Mouse (Mus musculus) thymus, postnatal 0 days (tissue): Measurements from ENCODE around the gene Iqcg. TPM values are rescaled to one million over a fixed set of nuclear protein-coding genes. Genes with fewer than 3 reads are reported as not detected.

Source experiments
- DNase-seq: peaks from one replicate; pipeline ENCODE4 v3.0.0-alpha.2; 2015; ENCODE audit warnings: low spot score
- polyA plus RNA-seq: library from polyadenylated mRNA; unstranded; fragments of >200 nt; fragmentation: Nextera tagmentation; extraction: Ambion mirVana; gene quantifications from 2 replicates; pipeline ENCODE4 v1.2.1, GENCODE M21; 2015

Gene Iqcg
- polyA plus RNA-seq, 1 experiment from 2014 or later = 1.6 TPM

DNA sequence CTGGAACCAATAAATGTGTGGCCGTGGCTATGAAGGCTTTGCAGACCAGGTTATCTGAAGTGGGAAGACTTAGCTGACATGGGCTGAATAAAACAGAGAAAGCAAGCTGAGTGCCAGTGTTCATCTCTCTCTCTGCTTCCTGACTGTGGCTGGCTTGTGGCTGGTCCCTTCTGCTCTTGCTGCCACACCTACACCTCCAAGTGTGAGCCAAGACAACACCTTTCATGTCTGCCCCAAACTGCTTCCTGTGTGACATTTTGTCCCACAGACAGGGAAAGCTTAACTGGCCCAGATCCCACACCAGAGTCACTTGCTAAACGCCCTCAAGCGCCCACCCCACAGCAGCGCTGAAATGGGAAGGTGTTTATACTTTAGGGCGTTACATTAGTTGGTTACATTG lies 2.9 kb downstream of the Iqcg start:
- no peak for DNase-seq

- no peak for DNase-seq
Measured at GRCm38 (mm10) chr16:33049809-33050208, 6.2 kb downstream of the Iqcg start.

- no peak for DNase-seq
Measured at GRCm38 (mm10) chr16:33048686-33049085, 7.3 kb downstream of the Iqcg start.

DNA sequence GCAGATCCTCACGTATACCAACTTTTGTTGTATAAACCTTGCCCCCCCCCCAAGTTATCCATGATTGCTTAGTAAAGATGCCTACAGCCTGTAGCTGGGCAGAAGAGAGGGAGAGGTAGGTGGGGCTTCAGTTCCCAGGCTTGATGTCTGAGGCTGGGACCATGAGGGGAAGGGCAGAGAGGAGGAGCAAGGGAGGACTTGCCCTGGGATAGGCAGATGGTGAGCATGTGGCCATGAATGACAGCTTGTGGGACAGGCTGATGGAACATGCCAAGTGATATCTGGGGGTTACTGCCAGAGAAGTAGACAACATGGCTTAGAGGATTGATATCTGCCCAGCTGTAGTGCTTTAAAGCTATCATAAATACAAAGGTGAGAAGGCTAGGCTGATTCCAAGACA lies 8.0 kb downstream of the Iqcg start:
- no peak for DNase-seq

- DNase-seq = peak; percentile 54
Measured at GRCm38 (mm10) chr16:33043268-33043667, 12.8 kb downstream of the Iqcg start.

DNA sequence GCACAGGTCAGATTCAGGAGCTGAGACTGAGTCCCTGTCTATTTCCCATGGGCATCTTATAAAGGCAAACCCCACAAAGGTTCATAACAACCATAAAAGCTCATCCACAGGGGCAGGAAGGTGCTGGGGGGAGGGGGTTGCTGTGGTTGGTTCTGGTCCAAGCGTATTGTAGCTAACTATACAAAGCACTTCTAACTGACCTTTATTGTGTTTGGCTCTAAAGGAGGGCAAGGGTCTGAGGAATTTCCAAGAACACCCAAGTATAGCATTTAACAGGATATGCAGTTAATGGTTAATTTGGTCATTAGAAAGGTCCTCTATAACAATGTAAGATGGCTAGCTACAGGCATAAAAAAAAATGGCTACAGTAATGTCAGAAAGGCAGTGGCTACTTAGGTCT lies 13.3 kb downstream of the Iqcg start:
- DNase-seq = no peak

DNA sequence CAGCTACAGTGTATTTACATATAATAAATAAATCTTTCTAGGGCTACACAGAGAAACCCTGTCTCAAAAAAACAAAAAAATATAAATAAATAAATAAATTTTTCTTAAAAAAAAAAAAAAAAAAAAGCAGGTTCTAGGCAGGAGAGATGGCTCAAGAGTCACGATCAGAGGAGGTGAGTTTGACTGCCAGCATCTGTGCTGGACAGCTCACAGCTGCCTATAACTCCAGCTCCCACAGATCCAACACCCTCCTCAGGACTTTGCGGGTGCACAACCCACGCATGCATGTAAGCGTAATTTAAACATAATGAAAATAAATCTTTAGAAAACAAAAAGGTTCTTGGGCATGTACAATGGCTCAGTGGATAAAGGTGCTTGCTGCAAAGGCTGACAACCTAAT lies 20.0 kb downstream of the Iqcg start:
- no peak for DNase-seq

DNA sequence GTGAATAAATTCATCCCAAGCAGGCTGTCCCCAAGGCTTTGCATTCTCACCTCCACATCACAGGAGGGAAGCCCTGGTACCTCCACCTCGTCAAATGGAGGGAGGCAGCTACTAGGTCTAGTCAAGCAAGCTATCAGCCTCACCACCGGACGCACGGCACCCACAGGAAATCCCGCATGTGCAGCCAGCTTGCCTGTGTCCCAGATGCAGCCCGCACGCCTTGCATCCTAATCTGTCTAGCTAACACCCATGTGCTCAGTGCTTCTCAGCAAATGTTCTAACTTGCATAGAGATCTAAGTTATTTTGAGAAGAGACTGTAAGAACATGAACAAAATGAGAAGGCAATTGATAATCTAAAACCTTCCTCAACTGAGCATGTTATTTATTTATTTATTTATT lies 29.7 kb downstream of the Iqcg start:
- peak; percentile 29 for DNase-seq

DNA sequence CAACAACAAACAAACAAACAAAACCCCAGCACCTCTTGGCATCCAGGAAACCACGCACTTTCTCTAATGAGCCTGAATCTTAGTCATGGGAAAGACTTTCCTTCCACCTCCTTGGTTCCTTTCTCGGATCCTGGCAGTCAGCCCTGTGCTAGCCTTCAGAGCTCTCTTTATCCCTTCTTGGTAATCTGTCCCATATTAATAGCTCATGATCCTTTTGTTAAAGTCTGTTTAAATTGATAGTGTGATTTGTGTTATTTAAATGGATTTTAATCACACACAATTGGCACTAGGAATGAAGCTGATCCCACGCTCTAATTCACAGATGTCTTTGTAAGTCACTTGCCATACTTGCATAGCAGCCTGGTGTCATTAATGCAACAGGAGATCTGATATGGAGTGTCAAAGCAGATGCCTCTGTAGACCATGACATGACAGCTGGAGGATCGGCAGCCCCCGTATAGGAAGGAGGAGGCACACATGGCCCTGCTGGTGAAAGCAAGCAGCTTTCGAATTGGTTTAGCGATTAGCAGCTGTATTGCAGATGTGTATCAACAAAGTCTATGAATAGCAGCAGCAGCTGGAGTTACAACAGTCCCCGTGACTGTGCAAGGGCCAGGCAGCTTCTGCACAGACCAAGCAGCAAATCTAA lies 31.4 kb downstream of the Iqcg start:
- peak; percentile 57 for DNase-seq

DNA sequence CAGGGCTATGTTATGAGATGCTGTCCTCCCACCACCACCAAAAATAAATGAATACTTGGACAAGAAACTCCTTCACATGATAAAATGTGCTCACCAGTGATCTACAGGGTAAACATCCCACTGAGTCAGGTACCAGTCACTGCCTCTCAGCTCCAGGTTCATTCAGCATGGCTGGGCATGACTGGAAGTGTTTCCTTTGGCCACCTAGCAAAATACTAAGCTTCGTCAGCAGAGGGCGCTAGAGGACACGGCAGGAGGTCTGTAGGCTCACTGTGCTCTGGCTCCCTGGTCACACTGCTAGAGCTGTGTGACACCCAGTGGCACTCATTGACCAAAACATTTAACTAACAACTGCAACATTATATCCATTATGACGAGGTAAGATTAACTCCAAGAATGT lies 32.3 kb downstream of the Iqcg start:
- DNase-seq = peak; percentile 83

DNA sequence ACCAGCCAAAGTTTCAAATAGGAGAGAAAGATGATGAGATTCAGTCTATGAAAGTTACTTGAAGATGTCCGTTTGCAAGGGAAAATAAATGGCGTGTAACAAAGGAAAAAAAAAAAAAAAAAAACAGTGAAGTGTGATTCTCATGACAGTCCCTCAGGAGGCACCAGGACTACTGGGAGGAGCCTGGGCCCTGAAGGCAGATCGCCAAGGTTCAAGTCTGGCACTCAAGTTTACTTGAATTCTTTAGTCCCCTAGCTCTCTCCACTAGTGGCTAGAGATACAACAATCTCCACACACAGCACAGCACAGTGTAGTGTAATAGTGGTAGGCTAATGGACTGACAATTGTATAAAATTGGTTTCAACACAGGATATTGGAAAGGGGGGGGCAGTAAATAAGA lies 34.6 kb downstream of the Iqcg start:
- no peak for DNase-seq

DNA sequence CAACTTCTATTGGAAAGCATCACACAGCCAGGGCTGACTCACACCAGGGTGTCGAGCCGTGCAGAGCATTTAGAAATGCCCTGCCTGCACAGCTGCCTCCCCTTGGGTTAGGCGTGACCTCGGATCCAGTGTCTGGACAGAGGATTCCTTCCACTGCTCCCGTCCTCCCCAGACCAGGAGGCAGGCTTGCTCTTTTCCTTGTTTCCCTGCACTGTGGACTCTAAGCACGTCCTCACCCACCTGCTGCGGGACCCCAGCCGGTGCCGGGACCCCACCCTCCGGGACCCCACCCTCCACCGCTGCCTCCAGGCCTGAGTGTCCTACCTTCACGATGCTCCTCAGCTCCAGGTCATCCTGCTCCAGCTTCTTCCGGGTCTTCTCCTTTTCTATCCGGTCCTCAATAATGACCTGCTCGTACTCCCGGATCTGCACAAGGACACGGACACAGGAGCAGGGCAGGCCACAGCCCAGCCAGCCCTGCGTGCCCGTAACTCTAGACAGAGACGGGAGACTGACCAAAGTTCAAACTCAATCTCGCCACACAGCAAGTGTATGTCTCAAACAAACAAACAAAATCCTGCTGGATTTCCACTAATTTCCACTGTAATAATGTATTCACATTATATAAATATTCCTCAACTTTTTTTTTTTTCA lies 36.8 kb downstream of the Iqcg start:
- no peak for DNase-seq

DNA sequence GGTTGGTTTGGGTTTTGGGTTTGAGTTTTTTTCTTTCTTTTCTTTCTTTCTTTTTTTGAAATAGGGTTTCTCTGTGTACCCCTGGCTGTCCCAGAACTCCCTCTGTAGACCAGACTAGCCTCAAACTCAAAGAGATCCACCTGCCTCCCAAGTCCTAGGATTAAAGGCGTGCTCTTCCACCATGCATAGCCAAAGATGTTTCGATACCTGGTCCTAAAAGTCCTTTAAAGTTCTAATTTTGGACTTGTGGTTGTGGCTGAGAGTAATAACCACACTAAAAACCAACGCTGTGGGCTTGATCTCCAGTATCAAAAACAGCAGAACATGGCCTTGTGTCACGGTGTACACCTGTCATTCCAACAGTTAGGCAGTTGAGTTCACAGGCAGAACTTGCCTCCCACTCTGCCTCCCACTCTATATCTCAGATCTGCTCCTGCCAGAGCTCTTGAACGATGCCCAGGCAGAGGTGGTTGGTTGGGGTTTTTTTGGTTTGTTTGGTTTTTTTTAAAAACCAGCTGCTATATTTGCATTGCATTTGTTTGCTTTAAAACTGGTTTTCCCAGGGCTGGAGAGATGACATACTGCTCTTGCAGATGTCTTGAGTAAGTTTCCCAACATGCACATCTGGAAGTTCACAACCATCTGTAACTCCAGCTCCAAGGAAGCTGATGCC lies 38.2 kb downstream of the Iqcg start:
- DNase-seq = peak; percentile 16

- no peak for DNase-seq
Measured at GRCm38 (mm10) chr16:33015986-33016385, 40.0 kb downstream of the Iqcg start.

DNA sequence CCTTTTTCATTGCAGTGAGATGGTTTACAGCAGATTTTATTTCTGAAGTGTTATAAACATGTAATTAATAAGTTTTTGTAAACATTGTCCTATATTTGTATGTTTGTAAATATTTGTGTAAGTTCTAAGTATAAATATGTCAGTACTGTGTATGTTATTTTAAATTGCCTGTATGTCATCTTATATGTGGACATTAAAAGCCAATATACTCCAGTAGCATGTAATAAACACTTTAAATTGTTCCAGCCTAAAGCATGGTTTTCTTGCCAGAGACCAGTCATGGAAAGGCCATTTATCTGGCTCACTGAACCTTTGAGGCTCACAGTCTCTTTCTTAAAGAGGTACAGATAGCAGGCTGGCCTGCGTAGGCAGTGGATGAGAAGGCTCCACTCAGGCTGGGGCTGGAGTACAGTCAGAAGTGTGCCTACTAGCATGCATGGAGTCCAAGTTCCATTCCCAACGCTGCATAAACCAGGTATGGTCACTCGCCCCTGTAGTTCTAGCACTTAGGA lies 40.6 kb downstream of the Iqcg start:
- DNase-seq = no peak

- DNase-seq = no peak
Measured at GRCm38 (mm10) chr16:33014921-33015320, 41.1 kb downstream of the Iqcg start.

- no peak for DNase-seq
Measured at GRCm38 (mm10) chr16:33013801-33014200, 42.2 kb downstream of the Iqcg start.

DNA sequence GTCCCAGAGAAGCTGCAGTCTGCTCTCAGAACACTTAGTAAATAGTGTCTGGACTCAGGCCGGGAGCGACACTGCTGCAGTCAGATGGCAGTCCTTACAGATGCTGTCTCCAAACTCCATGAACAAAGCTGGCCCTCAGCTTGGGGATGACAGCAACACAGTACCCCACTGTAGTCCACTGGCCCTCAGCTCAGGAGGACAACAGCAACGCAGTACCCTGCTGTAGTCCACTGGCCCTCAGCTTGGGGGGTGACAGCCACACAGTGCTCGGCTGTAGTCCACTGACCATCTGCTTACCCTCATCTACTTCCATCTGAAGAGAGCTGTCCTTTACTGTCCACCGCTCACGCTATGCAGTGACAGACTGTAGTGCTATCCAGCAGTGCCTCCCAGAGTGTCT lies 45.9 kb downstream of the Iqcg start:
- DNase-seq = no peak

DNA sequence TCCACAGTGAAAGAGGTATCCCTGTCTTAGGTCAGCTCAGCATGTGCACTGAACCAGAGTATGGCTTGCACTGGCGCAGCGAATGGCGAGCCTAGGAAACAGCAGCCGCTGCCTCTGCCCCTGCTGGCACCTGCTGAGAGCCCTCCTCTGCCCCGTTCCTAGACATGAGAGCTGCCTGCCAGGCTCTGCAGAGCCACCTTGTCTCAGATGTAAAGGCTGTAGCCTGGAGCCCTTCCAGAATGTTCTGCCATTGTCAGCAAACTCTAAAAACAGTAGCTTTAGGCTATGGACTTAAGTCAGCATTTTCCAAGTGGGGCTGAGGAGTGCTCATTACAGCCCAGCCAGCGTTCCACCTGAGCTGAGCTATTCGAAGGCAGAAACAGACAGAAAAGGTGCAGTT lies 48.6 kb downstream of the Iqcg start:
- DNase-seq = no peak

GRCm38 (mm10) chr16:33006888-33007287 lies 49.1 kb downstream of the Iqcg start:
- no peak for DNase-seq

GRCm38 (mm10) chr16:33005216-33005615 lies 50.8 kb downstream of the Iqcg start:
- DNase-seq = no peak

DNA sequence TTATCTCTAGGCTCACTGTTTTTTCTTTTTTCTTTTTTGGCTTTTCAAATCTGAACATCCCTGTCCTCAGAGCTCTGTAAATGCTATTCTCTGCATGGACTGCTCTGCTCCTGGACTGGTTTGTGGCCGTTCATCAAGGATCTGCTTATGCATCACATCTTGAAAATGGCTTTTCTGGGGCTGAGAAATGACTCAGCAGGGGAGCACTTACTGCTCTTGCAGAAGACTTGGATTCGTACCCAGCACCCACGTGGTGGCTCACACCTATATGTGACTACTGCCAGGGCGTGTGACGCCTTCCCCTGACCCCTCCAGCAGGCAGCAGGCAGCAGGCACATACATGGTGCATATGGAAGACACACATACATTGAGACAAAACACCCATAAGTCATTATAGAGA lies 63.9 kb downstream of the Iqcg start:
- no peak for DNase-seq

DNA sequence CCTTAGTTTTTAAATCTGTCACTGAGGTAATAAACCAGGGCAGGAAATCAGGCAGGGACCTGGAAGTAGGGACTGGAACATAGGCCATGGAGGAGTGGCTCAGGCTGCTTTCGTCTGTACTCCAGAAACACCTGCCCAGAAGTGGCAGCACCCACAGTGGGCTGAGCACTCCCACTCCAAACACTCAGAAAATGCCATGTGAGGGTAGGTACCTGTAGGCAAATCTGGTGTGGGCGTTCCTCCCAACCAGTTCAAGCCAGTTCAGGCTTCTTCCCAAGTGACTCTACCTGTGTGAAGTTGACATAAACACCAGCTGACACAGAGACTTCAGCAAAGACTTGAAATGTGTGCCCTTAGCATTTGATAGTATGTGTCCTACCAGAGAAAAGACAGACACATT lies 71.4 kb downstream of the Iqcg start:
- no peak for DNase-seq
